Mouse (Mus musculus) Patski (cell line): ENCODE results near the gene Dbi. TPM values are rescaled to one million over a fixed set of nuclear protein-coding genes. Genes with fewer than 3 reads are reported as not detected.

Experiments
- ATAC-seq: fragments of 100-300 bp; one replicate; pipeline ENCODE4 v1.8.0; 2021
- CTCF ChIA-PET: fragments of 350-600 bp; sonication (Branson Sonifier 250); formaldehyde crosslinking; loops from one replicate; lab custom pipeline; 2022; ENCODE audit warnings: inconsistent platforms; lab: Charles Lee
- POLR2A ChIA-PET: fragments of 350-600 bp; sonication (Branson Sonifier 250); formaldehyde crosslinking; loops from one replicate; lab custom pipeline; 2022; ENCODE audit warnings: antibody characterized with exemption, inconsistent platforms; lab: Charles Lee
- DNase-seq: peaks from one replicate; pipeline ENCODE4 v3.0.0-alpha.2; 2011; ENCODE audit warnings: low read depth, low spot score
- H3K27me3 ChIP-seq: fragments of 371-371 bp; one replicate; pipeline ENCODE4 v1.5.1; 2021
- CTCF ChIP-seq: fragments of 100-300 bp; IDR thresholded peaks from one replicate; pipeline ENCODE4 v1.5.1; 2021
- in situ Hi-C: fragments of 300-500 bp; cut with MboI; formaldehyde crosslinking; loops from 3 replicates; pipeline ENCODE4 v1.11.1; 2018; ENCODE audit warnings: low pct_unique_long_range_greater_than_20kb, mixed read lengths
- polyA plus RNA-seq: library from polyadenylated mRNA; unstranded; gene quantifications from one replicate; pipeline ENCODE4 v1.2.3, GENCODE M21; 2021

Dbi gene
- polyA plus RNA-seq, 1 experiment from 2014 or later: 680 TPM

GRCm38 (mm10) chr1:120145527-120146216 lies 24.8 kb upstream of the Dbi start:
- H3K27me3 ChIP-seq: no peaks in the 10 kb centered on the region
- ChIA-PET POLR2A (no interaction called here), CTCF (interaction anchor here (1.0 to 2.1 kb wide), 3 partner anchors 9 to 48 kb away, joined by 3 to 7 read pairs (median 3); no protein-coding TSS in a partner anchor)
- in situ Hi-C loops: loop anchor here (5.0 kb wide), 2 partner anchors 48 to 118 kb away; no protein-coding TSS in a partner anchor
- DNase-seq (no peak), ATAC-seq (no peak)
- TF ChIP-seq CTCF: no peak

- ChIA-PET CTCF (interaction anchor here (0.9 to 1.2 kb wide), 3 partner anchors 11 to 15 kb away, joined by 3 read pairs; no protein-coding TSS in a partner anchor), POLR2A (no interaction called here)
- ATAC-seq (peak; percentile 82), DNase-seq (no peak)
- in situ Hi-C loops: no loop called here
- no peak for TF ChIP-seq CTCF
- no peaks in the 10 kb centered on the region for H3K27me3 ChIP-seq
Measured at GRCm38 (mm10) chr1:120142551-120142950, 21.7 kb upstream of the Dbi start.

GRCm38 (mm10) chr1:120140144-120140693 lies 19.3 kb upstream of the Dbi start:
- no peaks in the 10 kb centered on the region for H3K27me3 ChIP-seq
- in situ Hi-C loops: no loop called here
- ATAC-seq (no peak), DNase-seq (no peak)
- TF ChIP-seq CTCF: no peak
- ChIA-PET CTCF (interaction anchor here (1.3 kb wide), 1 partner anchor 12 kb away, joined by 5 read pairs; no protein-coding TSS in a partner anchor), POLR2A (no interaction called here)

GRCm38 (mm10) chr1:120138923-120139540 lies 18.2 kb upstream of the Dbi start:
- DNase-seq (no peak), ATAC-seq (no peak)
- in situ Hi-C loops: no loop called here
- ChIA-PET CTCF (interaction anchor here (1.3 kb wide), 1 partner anchor 11 kb away, joined by 5 read pairs; no protein-coding TSS in a partner anchor), POLR2A (no interaction called here)
- no peak for TF ChIP-seq CTCF
- no peaks in the 10 kb centered on the region for H3K27me3 ChIP-seq

- POLR2A ChIA-PET: interaction anchor here (0.7 kb wide), 1 partner anchor 11 kb away, joined by 3 read pairs; no protein-coding TSS in a partner anchor
- H3K27me3 ChIP-seq: no peaks in the 10 kb centered on the region
- in situ Hi-C loops: no loop called here
Measured at GRCm38 (mm10) chr1:120135934-120136786, 15.3 kb upstream of the Dbi start.

GRCm38 (mm10) chr1:120132376-120132775 lies 11.5 kb upstream of the Dbi start:
- no peaks in the 10 kb centered on the region for H3K27me3 ChIP-seq
- TF ChIP-seq CTCF: no peak
- DNase-seq (no peak), ATAC-seq (no peak)
- CTCF ChIA-PET: interaction anchor here (1.2 kb wide), 1 partner anchor 19 kb away, joined by 3 read pairs; no protein-coding TSS in a partner anchor
- in situ Hi-C loops: no loop called here
- POLR2A ChIA-PET: no interaction called here

More at GRCm38 (mm10) chr1:120135934-120136786, 15.3 kb upstream of the Dbi start:
- DNase-seq: peak; percentile 75
- peak; percentile 90 for ATAC-seq
- CTCF ChIA-PET: interaction anchor here (0.7 to 1.8 kb wide), 5 partner anchors 8 to 31 kb away, joined by 3 to 7 read pairs (median 3); no protein-coding TSS in a partner anchor
- TF ChIP-seq CTCF: no peak

GRCm38 (mm10) chr1:120126318-120126717 lies 5.4 kb upstream of the Dbi start:
- no peaks in the 10 kb centered on the region for H3K27me3 ChIP-seq
- ChIA-PET CTCF (no interaction called here), POLR2A (interaction anchor here (0.6 kb wide), 2 partner anchors 44 to 288 kb away, joined by 3 read pairs; no protein-coding TSS in a partner anchor)
- in situ Hi-C loops: no loop called here
- DNase-seq (no peak), ATAC-seq (no peak)
- no peak for TF ChIP-seq CTCF

GRCm38 (mm10) chr1:120125471-120125870 lies 4.6 kb upstream of the Dbi start:
- ATAC-seq (no peak), DNase-seq (no peak)
- in situ Hi-C loops: no loop called here
- ChIA-PET POLR2A (no interaction called here), CTCF (interaction anchor here (1.0 to 1.4 kb wide), 2 partner anchors 42 to 94 kb away, joined by 3 read pairs; no protein-coding TSS in a partner anchor)
- TF ChIP-seq CTCF: no peak
- H3K27me3 ChIP-seq: no peaks in the 10 kb centered on the region

GRCm38 (mm10) chr1:120124839-120125238 lies 4.0 kb upstream of the Dbi start:
- POLR2A ChIA-PET: interaction anchor here (1.0 kb wide), 1 partner anchor 12 kb away, joined by 3 read pairs; no protein-coding TSS in a partner anchor
- no peak for TF ChIP-seq CTCF
- ATAC-seq (no peak), DNase-seq (peak; percentile 44)
- CTCF ChIA-PET: interaction anchor here (1.0 to 1.4 kb wide), 2 partner anchors 42 to 93 kb away, joined by 3 read pairs; no protein-coding TSS in a partner anchor
- H3K27me3 ChIP-seq: no peaks in the 10 kb centered on the region
- in situ Hi-C loops: no loop called here
